Mouse (Mus musculus) bone marrow macrophage, adult 2 months (primary cell): ENCODE measurements around the gene Sema4d.

Experiments
- CTCF ChIP-seq: IDR thresholded peaks from 2 replicates; pipeline ENCODE4 v1.5.1; 2012; ENCODE audit warnings: low read depth, mild to moderate bottlenecking, low read length, moderate library complexity
- POLR2A ChIP-seq: IDR thresholded peaks from 2 replicates; pipeline ENCODE4 v1.6.1; 2012; ENCODE audit warnings: mild to moderate bottlenecking, low read depth, low read length, borderline replicate concordance

DNA sequence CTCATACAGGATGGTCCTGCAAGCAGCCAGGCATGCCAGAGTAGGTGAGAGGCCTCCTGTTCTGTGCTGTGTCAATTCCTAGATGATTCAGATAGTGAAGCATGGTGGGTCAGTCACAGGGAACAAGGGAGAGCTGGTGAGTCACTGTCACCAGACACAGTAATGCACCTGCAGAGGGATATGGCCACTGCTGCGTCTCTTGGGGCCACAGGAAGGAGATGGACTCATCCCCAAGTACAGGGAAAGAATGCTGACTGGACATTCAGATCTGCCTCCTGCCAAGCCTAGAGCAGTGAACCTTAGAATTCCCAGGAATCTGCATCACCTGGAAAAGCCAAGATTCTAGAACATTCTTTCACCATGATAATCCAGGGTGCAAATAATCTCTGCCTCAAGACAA lies 53.8 kb downstream of the Sema4d start:
- no peak for TF ChIP-seq POLR2A
- TF ChIP-seq CTCF = no peak
